Mouse (Mus musculus): Measurements from ENCODE around the gene Adgrb2. TPM values are rescaled to one million over a fixed set of nuclear protein-coding genes. Genes with fewer than 3 reads are reported as not detected.

The Adgrb2 gene
- polyA plus RNA-seq, 1 experiment from 2014 or later = 6.7 TPM

DNA sequence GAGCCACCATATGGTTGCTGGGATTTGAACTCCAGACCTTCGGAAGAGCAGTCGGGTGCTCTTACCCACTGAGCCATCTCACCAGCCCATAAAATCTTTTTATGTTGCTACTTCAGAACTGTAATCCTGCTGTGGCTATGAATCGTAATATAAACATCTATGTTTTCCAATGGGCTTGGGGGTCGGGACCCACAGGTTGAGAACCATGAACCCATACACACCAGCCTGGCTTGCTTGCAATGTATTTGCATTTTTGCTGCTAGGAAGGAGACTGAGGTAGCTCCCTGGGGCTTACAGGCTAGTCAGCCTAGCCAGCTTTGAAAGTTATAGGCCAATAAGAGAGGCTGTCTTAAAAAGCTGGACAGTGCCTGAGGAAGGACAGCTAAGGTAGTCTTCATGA lies 26.1 kb downstream of the Adgrb2 start:
- Histone ChIP-seq H3K27ac (no peak overlapping the region), H3K9ac (no peak overlapping the region), H3K9me3 (no peaks in the 10 kb centered on the region), H3K4me1 (peaks cover 19% of the 10 kb centered on the region), H3K4me2 (no peak overlapping the region), H3K36me3 (peaks cover 46% of the 10 kb centered on the region), H3K27me3 (peaks cover 43% of the 10 kb centered on the region), H3K4me3 (no peak overlapping the region)
- no peak for ATAC-seq (ENCODE audit: insufficient number of reproducible peaks, insufficient read depth, low FRiP score, low TSS enrichment, low read depth)
- 88% methylated on average over 4 of the region's 4 CpGs for WGBS

GRCm38 (mm10) chr4:130012234-130012633 lies 27.6 kb downstream of the Adgrb2 start:
- peaks cover 38% of the 10 kb centered on the region for H3K27me3 ChIP-seq
- peaks cover 52% of the 10 kb centered on the region for H3K36me3 ChIP-seq
- H3K9ac ChIP-seq = no peak overlapping the region
- H3K9me3 ChIP-seq = no peaks in the 10 kb centered on the region
- no peak for ATAC-seq (ENCODE audit: insufficient number of reproducible peaks, insufficient read depth, low FRiP score, low TSS enrichment, low read depth)
- H3K4me2 ChIP-seq = no peak overlapping the region
- H3K4me1 ChIP-seq = peaks cover 13% of the 10 kb centered on the region; the same call in 1 of the 2 replicates
- WGBS = 79% methylated on average over 6 of the region's 6 CpGs
- H3K27ac ChIP-seq = no peak overlapping the region
- H3K4me3 ChIP-seq = no peak overlapping the region

DNA sequence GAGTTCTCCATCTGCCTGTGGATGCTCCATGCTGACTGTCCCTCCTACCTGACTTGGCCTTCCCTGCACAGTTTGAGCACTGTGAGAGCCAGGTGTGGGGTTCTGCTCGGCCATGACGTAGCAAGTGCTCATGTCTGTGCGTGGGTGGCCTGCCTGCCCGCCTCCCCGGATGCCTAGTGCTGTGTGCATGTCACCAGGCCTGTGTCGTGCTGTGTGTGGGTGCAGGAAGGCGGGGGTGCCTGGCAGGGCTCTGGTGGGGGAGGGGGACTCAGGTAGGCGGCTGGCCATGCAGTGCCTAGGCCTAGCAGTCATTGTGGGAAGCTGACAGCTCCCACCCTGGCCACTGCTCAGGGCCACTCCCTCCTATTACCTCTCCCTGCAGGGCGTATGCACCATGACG lies 28.4 kb downstream of the Adgrb2 start:
- 60% methylated on average over 10 of the region's 10 CpGs for WGBS
- no peak for ATAC-seq (ENCODE audit: insufficient number of reproducible peaks, insufficient read depth, low FRiP score, low TSS enrichment, low read depth)
- H3K27ac ChIP-seq = no peak overlapping the region
- H3K4me2 ChIP-seq = no peak overlapping the region
- H3K9ac ChIP-seq = no peak overlapping the region
- no peaks in the 10 kb centered on the region for H3K9me3 ChIP-seq
- H3K4me1 ChIP-seq = peaks cover 13% of the 10 kb centered on the region; the same call in 1 of the 2 replicates
- peaks cover 52% of the 10 kb centered on the region for H3K36me3 ChIP-seq
- peaks cover 34% of the 10 kb centered on the region for H3K27me3 ChIP-seq
- H3K4me3 ChIP-seq = no peak overlapping the region

- no peaks in the 10 kb centered on the region for H3K9me3 ChIP-seq
- no peak overlapping the region for H3K4me2 ChIP-seq
- H3K27me3 ChIP-seq = peaks cover 13% of the 10 kb centered on the region
- 70% methylated on average over 4 of the region's 4 CpGs for WGBS
- no peak for ATAC-seq (ENCODE audit: insufficient number of reproducible peaks, insufficient read depth, low FRiP score, low TSS enrichment, low read depth)
- peaks cover 27% of the 10 kb centered on the region for H3K36me3 ChIP-seq
- no peak overlapping the region for H3K4me3 ChIP-seq
- peaks cover 13% of the 10 kb centered on the region; the same call in 1 of the 2 replicates for H3K4me1 ChIP-seq
- H3K27ac ChIP-seq = no peak overlapping the region
- no peak overlapping the region for H3K9ac ChIP-seq
Observed at GRCm38 (mm10) chr4:130016010-130016409, 31.3 kb downstream of the Adgrb2 start.

GRCm38 (mm10) chr4:130017036-130017674 lies 32.5 kb downstream of the Adgrb2 start:
- H3K27ac ChIP-seq = no peak overlapping the region
- H3K4me2 ChIP-seq = no peak overlapping the region
- no peak overlapping the region for H3K4me3 ChIP-seq
- peaks cover 13% of the 10 kb centered on the region; the same call in 1 of the 2 replicates for H3K4me1 ChIP-seq
- no peak for ATAC-seq (ENCODE audit: insufficient number of reproducible peaks, insufficient read depth, low FRiP score, low TSS enrichment, low read depth)
- H3K9ac ChIP-seq = no peak overlapping the region
- peaks cover 20% of the 10 kb centered on the region for H3K36me3 ChIP-seq
- peaks cover 13% of the 10 kb centered on the region for H3K27me3 ChIP-seq
- 71% methylated on average over 18 of the region's 18 CpGs for WGBS
- no peaks in the 10 kb centered on the region for H3K9me3 ChIP-seq

- WGBS = 84% methylated on average over 8 of the region's 8 CpGs
- Histone ChIP-seq H3K4me1 (peaks cover 3% of the 10 kb centered on the region; the same call in 1 of the 2 replicates), H3K27ac (no peak overlapping the region), H3K4me2 (no peak overlapping the region), H3K27me3 (peaks cover 2% of the 10 kb centered on the region; the same call in 1 of the 2 replicates), H3K4me3 (no peak overlapping the region), H3K9ac (no peak overlapping the region), H3K36me3 (peaks cover 7% of the 10 kb centered on the region; the same call in 1 of the 2 replicates), H3K9me3 (no peaks in the 10 kb centered on the region)
- ATAC-seq (ENCODE audit: insufficient number of reproducible peaks, insufficient read depth, low FRiP score, low TSS enrichment, low read depth) = no peak
Observed at GRCm38 (mm10) chr4:130022952-130023351, 38.3 kb downstream of the Adgrb2 start.

GRCm38 (mm10) chr4:130023511-130024231 lies 39.0 kb downstream of the Adgrb2 start:
- Histone ChIP-seq H3K27me3 (peaks cover 2% of the 10 kb centered on the region; the same call in 1 of the 2 replicates), H3K27ac (no peak overlapping the region; the same call in 1 of the 2 replicates), H3K4me2 (no peak overlapping the region), H3K9ac (no peak overlapping the region), H3K4me3 (no peak overlapping the region), H3K36me3 (peaks cover 7% of the 10 kb centered on the region; the same call in 1 of the 2 replicates), H3K4me1 (peaks cover 4% of the 10 kb centered on the region; the same call in 1 of the 2 replicates), H3K9me3 (no peaks in the 10 kb centered on the region)
- 69% methylated on average over 10 of the region's 10 CpGs for WGBS
- no peak for ATAC-seq (ENCODE audit: insufficient number of reproducible peaks, insufficient read depth, low FRiP score, low TSS enrichment, low read depth)

GRCm38 (mm10) chr4:130025544-130025943 lies 40.9 kb downstream of the Adgrb2 start:
- Histone ChIP-seq H3K36me3 (peaks cover 7% of the 10 kb centered on the region; the same call in 1 of the 2 replicates), H3K9ac (no peak overlapping the region), H3K27me3 (peaks cover 2% of the 10 kb centered on the region; the same call in 1 of the 2 replicates), H3K4me2 (no peak overlapping the region), H3K4me1 (peaks cover 4% of the 10 kb centered on the region; the same call in 1 of the 2 replicates), H3K27ac (no peak overlapping the region), H3K4me3 (no peak overlapping the region), H3K9me3 (no peaks in the 10 kb centered on the region)
- ATAC-seq (ENCODE audit: insufficient number of reproducible peaks, insufficient read depth, low FRiP score, low TSS enrichment, low read depth) = no peak
- WGBS = 49% methylated on average over 8 of the region's 8 CpGs

- H3K9me3 ChIP-seq = no peaks in the 10 kb centered on the region
- no peaks in the 10 kb centered on the region for H3K36me3 ChIP-seq
- no peak overlapping the region for H3K27ac ChIP-seq
- H3K4me2 ChIP-seq = no peak overlapping the region
- H3K27me3 ChIP-seq = peaks cover 24% of the 10 kb centered on the region
- H3K4me3 ChIP-seq = no peak overlapping the region
- 76% methylated on average over 2 of the region's 2 CpGs for WGBS
- no peak for ATAC-seq (ENCODE audit: insufficient number of reproducible peaks, insufficient read depth, low FRiP score, low TSS enrichment, low read depth)
- H3K9ac ChIP-seq = no peak overlapping the region
- peaks cover 21% of the 10 kb centered on the region for H3K4me1 ChIP-seq
Observed at GRCm38 (mm10) chr4:130031146-130031545, 46.5 kb downstream of the Adgrb2 start.

GRCm38 (mm10) chr4:130033496-130033895 lies 48.8 kb downstream of the Adgrb2 start:
- Histone ChIP-seq H3K9me3 (no peaks in the 10 kb centered on the region), H3K36me3 (no peaks in the 10 kb centered on the region), H3K4me1 (peaks cover 29% of the 10 kb centered on the region), H3K4me2 (no peak overlapping the region), H3K4me3 (no peak overlapping the region), H3K9ac (no peak overlapping the region), H3K27me3 (peaks cover 24% of the 10 kb centered on the region), H3K27ac (no peak overlapping the region)
- no peak for ATAC-seq (ENCODE audit: insufficient number of reproducible peaks, insufficient read depth, low FRiP score, low TSS enrichment, low read depth)
- WGBS = 51% methylated on average over 7 of the region's 7 CpGs

DNA sequence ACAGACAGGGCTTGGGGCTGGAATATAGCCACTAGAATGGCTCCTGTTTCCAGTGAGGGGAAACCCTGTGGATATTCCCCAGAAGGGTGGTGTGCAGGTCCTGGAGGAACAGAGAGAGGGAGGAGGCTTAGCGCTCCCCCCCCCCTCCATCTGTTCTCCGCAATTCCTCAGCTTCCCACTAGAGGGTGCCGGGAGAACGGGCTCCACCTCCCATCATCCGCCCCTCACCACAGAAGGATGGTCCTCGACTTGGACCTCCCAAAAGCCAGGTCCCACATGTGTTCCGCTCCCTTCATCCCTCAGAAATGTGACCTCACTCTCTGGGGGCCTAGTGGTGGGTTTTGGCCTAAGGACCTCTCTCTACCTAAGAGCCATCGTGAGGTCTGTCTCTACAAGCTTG lies 51.4 kb downstream of the Adgrb2 start:
- Histone ChIP-seq H3K27ac (peak overlapping the region; percentile 76), H3K9me3 (no peaks in the 10 kb centered on the region), H3K4me2 (peak overlapping the region; percentile 48), H3K4me3 (no peak overlapping the region), H3K9ac (no peak overlapping the region), H3K27me3 (peaks cover 24% of the 10 kb centered on the region), H3K4me1 (peaks cover 31% of the 10 kb centered on the region), H3K36me3 (no peaks in the 10 kb centered on the region)
- 1% methylated on average over 7 of the region's 8 CpGs for WGBS
- peak; percentile 60 for ATAC-seq (ENCODE audit: insufficient number of reproducible peaks, insufficient read depth, low FRiP score, low TSS enrichment, low read depth)
